Mouse (Mus musculus): Measurements from ENCODE around the gene Gm10944. TPM values are rescaled to one million over a fixed set of nuclear protein-coding genes. Genes with fewer than 3 reads are reported as not detected.

Gm10944 gene
- polyA plus RNA-seq, 2 experiments = not detected

DNA sequence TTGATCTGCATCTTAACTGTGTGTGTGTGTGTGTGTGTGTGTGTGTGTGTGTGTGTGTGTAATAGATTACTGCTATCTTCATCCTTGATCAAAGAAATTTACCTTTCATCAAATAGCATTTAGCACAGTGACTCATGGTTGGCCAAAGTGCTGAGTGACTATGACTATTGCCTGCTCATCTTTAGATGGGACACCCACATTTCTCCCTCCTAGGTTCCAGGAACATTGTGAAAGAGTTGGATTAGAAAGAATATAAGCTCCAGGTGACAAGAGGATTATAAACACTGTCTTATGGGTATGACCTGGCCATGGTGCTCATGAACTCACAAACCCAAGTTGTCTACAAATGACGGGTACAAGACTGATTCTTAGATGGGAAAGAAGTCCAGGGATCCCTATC, 26.9 kb downstream of the Gm10944 start:
- WGBS = 76% methylated on average over 1 of the region's 1 CpGs
- Histone ChIP-seq H3K36me3 (ENCODE audit: control insufficient read depth, insufficient read depth, low read length) (no peaks in the 10 kb centered on the region), H3K9me3 (ENCODE audit: control insufficient read depth, low read length) (no peaks in the 10 kb centered on the region), H3K27ac (replicated peaks; ENCODE audit: low read depth, low read length) (no peak overlapping the region), H3K4me3 (replicated peaks; ENCODE audit: low read length) (no peak overlapping the region), H3K27me3 (ENCODE audit: control insufficient read depth, insufficient read depth, low read length) (no peaks in the 10 kb centered on the region), H3K4me1 (ENCODE audit: control insufficient read depth, insufficient read depth, low read length) (no peaks in the 10 kb centered on the region), H3K9ac (ENCODE audit: low read depth, low read length, severe bottlenecking) (no peak overlapping the region), H3K4me2 (replicated peaks; ENCODE audit: low read depth, low read length, severe bottlenecking) (no peak overlapping the region)
- TF ChIP-seq POLR2A (IDR thresholded peaks at IDR 0.05; ENCODE audit: borderline replicate concordance, extremely low read depth, insufficient read depth, insufficient read length) = no peak
- DNase-seq (ENCODE audit: low spot score) = no peak
- ATAC-seq (ENCODE audit: low FRiP score, low read depth) = no peak

DNA sequence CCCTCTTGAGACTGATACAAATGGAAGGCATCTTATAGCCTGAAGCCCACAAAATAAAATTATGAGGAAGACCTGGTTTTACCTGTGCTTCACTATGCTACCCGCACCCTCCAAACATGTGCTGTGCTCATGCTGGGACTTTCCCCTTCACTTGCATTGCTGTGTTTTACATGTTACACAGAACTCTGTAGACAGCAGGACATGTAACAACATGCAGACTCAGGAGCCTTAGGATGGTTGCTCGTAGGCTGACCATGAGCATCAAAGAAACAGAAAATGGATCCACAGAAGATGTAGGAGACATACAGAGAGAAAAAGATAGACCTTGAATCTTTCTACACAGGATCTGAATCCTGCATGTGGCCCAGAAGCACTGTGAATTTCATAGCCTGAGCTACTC, 29.2 kb downstream of the Gm10944 start:
- Histone ChIP-seq H3K9me3 (ENCODE audit: control insufficient read depth, low read length) (no peaks in the 10 kb centered on the region), H3K9ac (ENCODE audit: low read depth, low read length, severe bottlenecking) (no peak overlapping the region), H3K36me3 (ENCODE audit: control insufficient read depth, insufficient read depth, low read length) (no peaks in the 10 kb centered on the region), H3K4me1 (ENCODE audit: control insufficient read depth, insufficient read depth, low read length) (no peaks in the 10 kb centered on the region), H3K4me3 (replicated peaks; ENCODE audit: low read length) (no peak overlapping the region), H3K4me2 (replicated peaks; ENCODE audit: low read depth, low read length, severe bottlenecking) (no peak overlapping the region), H3K27ac (replicated peaks; ENCODE audit: low read depth, low read length) (no peak overlapping the region), H3K27me3 (ENCODE audit: control insufficient read depth, insufficient read depth, low read length) (no peaks in the 10 kb centered on the region)
- ATAC-seq (ENCODE audit: low FRiP score, low read depth) (no peak), DNase-seq (ENCODE audit: low spot score) (no peak)
- WGBS = 74% methylated on average over 2 of the region's 2 CpGs
- no peak for TF ChIP-seq POLR2A (IDR thresholded peaks at IDR 0.05; ENCODE audit: borderline replicate concordance, extremely low read depth, insufficient read depth, insufficient read length)

DNA sequence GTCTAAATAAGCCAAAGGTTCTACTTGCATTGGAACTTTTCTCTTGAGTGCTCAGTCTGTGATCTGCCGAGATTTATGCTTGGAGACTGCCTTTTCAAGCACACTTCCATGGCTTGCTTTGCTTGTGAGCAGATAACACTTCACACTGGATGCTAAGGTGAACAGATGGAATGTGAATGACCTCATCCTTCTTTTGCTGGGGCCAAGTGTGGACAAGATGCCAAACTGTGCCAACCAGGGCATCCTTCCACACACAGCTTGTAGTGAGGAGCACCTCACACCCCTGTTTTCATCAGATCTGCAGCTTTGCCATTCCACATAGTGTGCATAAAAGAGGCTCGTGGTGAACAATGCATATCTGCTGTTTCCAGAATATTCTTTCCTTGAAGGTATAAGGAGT, 29.7 kb downstream of the Gm10944 start:
- Histone ChIP-seq H3K36me3 (ENCODE audit: control insufficient read depth, insufficient read depth, low read length) (no peaks in the 10 kb centered on the region), H3K4me2 (replicated peaks; ENCODE audit: low read depth, low read length, severe bottlenecking) (no peak overlapping the region), H3K27ac (replicated peaks; ENCODE audit: low read depth, low read length) (no peak overlapping the region), H3K9ac (ENCODE audit: low read depth, low read length, severe bottlenecking) (no peak overlapping the region), H3K4me3 (replicated peaks; ENCODE audit: low read length) (no peak overlapping the region), H3K4me1 (ENCODE audit: control insufficient read depth, insufficient read depth, low read length) (no peaks in the 10 kb centered on the region), H3K27me3 (ENCODE audit: control insufficient read depth, insufficient read depth, low read length) (no peaks in the 10 kb centered on the region), H3K9me3 (ENCODE audit: control insufficient read depth, low read length) (no peaks in the 10 kb centered on the region)
- WGBS = 65% methylated on average over 2 of the region's 2 CpGs
- no peak for TF ChIP-seq POLR2A (IDR thresholded peaks at IDR 0.05; ENCODE audit: borderline replicate concordance, extremely low read depth, insufficient read depth, insufficient read length)
- DNase-seq (ENCODE audit: low spot score) (no peak), ATAC-seq (ENCODE audit: low FRiP score, low read depth) (no peak)

DNA sequence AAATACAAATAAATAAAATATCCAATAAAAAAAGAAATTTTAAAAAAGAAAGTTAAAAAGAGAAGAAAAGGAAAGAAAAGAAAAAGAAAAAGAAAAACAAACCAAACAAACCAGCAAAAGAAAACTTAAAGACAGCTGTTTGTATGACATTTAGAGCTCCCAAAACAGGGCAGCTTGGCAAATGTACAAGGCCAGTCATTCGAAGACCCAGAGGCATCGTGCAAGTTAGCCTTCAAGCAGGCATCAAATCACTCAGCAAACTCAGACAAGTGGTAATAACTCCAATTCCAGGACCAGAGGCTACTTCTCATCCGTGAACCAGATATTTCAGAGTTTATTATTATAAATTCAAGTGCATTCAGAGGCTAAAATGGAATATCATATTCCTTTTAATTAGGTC, 45.4 kb downstream of the Gm10944 start:
- H3K36me3 ChIP-seq (ENCODE audit: control insufficient read depth, insufficient read depth, low read length) = no peaks in the 10 kb centered on the region
- no peak overlapping the region for H3K4me2 ChIP-seq (replicated peaks; ENCODE audit: low read depth, low read length, severe bottlenecking)
- no peaks in the 10 kb centered on the region for H3K9me3 ChIP-seq (ENCODE audit: control insufficient read depth, low read length)
- ATAC-seq (ENCODE audit: low FRiP score, low read depth) = no peak
- DNase-seq (ENCODE audit: low spot score) = no peak
- no peak overlapping the region for H3K27ac ChIP-seq (replicated peaks; ENCODE audit: low read depth, low read length)
- H3K4me3 ChIP-seq (replicated peaks; ENCODE audit: low read length) = no peak overlapping the region
- H3K9ac ChIP-seq (ENCODE audit: low read depth, low read length, severe bottlenecking) = no peak overlapping the region
- H3K27me3 ChIP-seq (ENCODE audit: control insufficient read depth, insufficient read depth, low read length) = no peaks in the 10 kb centered on the region
- 82% methylated on average over 3 of the region's 3 CpGs for WGBS
- H3K4me1 ChIP-seq (ENCODE audit: control insufficient read depth, insufficient read depth, low read length) = no peaks in the 10 kb centered on the region
- TF ChIP-seq POLR2A (IDR thresholded peaks at IDR 0.05; ENCODE audit: borderline replicate concordance, extremely low read depth, insufficient read depth, insufficient read length) = no peak

Other genes with a start within 250 kb of the Gm10944 start
- 0.27 and 0.47 TPM in 2 replicates for gene Adgb, start 209.0 kb upstream of the Gm10944 start, polyA plus RNA-seq (2012; rRNA removed)
- gene Adgb, start 209.0 kb upstream of the Gm10944 start, polyA plus RNA-seq (2014; fragmentation: Nextera tagmentation; extraction: Ambion mirVana) = 0.10 and 0.12 TPM in 2 replicates
- 16.9 and 19.1 TPM in 2 replicates for gene Rab32, start 123.1 kb upstream of the Gm10944 start, polyA plus RNA-seq (2012; rRNA removed)
- 34.9 and 39.5 TPM in 2 replicates for gene Rab32, start 123.1 kb upstream of the Gm10944 start, polyA plus RNA-seq (2014; fragmentation: Nextera tagmentation; extraction: Ambion mirVana)